Mouse (Mus musculus) limb, embryonic 12.5 days (tissue): Measurements from ENCODE around the gene Gm42791. TPM values are rescaled to one million over a fixed set of nuclear protein-coding genes. Genes with fewer than 3 reads are reported as not detected.

Experiments used
- ATAC-seq: fragments of 200-750 bp; cut with Nextera tagmentation; 2 replicates; pipeline ENCODE4 v1.8.0; 2017; ENCODE audit warnings: low read depth, moderate TSS enrichment; ENCODE audit not compliant: insufficient number of reproducible peaks, insufficient read depth, low FRiP score, low TSS enrichment
- H3K27ac ChIP-seq: fragments of 300-500 bp; sonication (generic); 2 replicates; pipeline ENCODE4 v1.5.1; 2016; ENCODE audit warnings: mild to moderate bottlenecking, moderate library complexity
- H3K27me3 ChIP-seq: fragments of 300-500 bp; sonication (generic); 2 replicates; pipeline ENCODE4 v1.6.1; 2016; ENCODE audit warnings: mild to moderate bottlenecking, moderate library complexity
- H3K36me3 ChIP-seq: fragments of 300-500 bp; sonication (generic); 2 replicates; pipeline ENCODE4 v1.6.1; 2016; ENCODE audit warnings: mild to moderate bottlenecking, moderate library complexity
- H3K4me1 ChIP-seq: fragments of 300-500 bp; sonication (generic); replicated peaks from 2 replicates; pipeline ENCODE4 v1.6.1; 2016
- H3K4me2 ChIP-seq: fragments of 300-500 bp; sonication (generic); 2 replicates; pipeline ENCODE4 v1.6.1; 2016; ENCODE audit warnings: mild to moderate bottlenecking, moderate library complexity
- H3K4me3 ChIP-seq: fragments of 300-500 bp; sonication (generic); replicated peaks from 2 replicates; pipeline ENCODE4 v1.5.1; 2016; ENCODE audit warnings: mild to moderate bottlenecking
- H3K9ac ChIP-seq: fragments of 300-500 bp; sonication (generic); replicated peaks from 2 replicates; pipeline ENCODE4 v1.6.1; 2016; ENCODE audit warnings: mild to moderate bottlenecking, moderate library complexity
- H3K9me3 ChIP-seq: fragments of 300-500 bp; sonication (generic); 2 replicates; pipeline ENCODE4 v1.6.1; 2016; ENCODE audit warnings: mild to moderate bottlenecking, moderate library complexity
- WGBS: fragments of 180-500 bp; shearing (Covaris S2); methylation state at CpG from one replicate; pipeline ENCODE4 v1.1.7; 2016; 5-methylcytosine and 5-hydroxymethylcytosine counted together
- polyA plus RNA-seq: library from polyadenylated mRNA; unstranded; fragments of >200 nt; fragmentation: Nextera tagmentation; extraction: Ambion mirVana; gene quantifications from 2 replicates; pipeline ENCODE4 v1.2.1, GENCODE M21; 2016

The Gm42791 gene
- polyA plus RNA-seq, 1 experiment from 2014 or later, result 0.99 TPM

DNA sequence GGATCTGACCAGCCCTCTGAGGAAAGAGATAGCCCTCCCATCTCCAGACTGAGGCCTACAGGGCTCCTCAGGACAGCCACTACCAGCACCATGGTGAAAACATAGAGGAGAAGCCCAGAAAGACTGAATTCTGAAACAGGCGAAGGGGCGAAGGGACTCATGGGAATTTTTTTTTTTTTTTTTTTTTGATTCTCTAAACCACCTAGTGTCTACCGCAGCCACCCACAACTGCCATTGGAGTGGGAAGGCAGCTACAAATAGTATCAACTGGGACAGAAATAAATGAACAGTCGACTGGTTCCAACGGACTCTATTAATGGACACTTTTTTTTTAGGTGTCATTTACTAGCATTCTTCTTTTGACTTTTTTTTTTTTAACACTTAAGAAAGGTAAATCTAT is 43.6 kb downstream of the Gm42791 start:
- Histone ChIP-seq H3K4me3 (no peak overlapping the region), H3K4me2 (no peak overlapping the region), H3K9ac (no peak overlapping the region), H3K27ac (no peak overlapping the region), H3K9me3 (0 out of 2 replicates have a peak, but pooled peaks cover 2% of the 10 kb centered on the region), H3K4me1 (peaks cover 23% of the 10 kb centered on the region), H3K36me3 (no peaks in the 10 kb centered on the region), H3K27me3 (no peaks in the 10 kb centered on the region)
- 85% methylated on average over 5 of the region's 5 CpGs for WGBS
- ATAC-seq, result no peak

DNA sequence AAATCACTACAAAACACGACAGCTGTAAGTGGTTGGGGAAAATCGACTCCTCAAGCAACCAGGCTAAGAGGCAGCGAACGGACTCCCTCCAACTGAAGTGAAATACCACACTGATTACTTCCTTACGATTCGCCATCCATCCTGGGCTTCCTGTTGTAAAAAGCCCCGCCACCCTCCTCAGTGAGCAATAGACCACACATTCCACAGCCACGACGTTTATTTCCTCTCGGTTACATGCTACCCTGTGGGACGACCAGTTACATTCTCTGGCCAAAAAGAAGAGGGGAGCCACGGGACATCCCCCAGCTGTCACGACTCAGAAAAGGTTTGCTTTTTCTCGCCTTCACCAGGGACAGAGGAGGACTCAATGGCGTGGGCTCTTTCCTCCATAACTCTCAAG is 44.9 kb downstream of the Gm42791 start:
- H3K27ac ChIP-seq, result peak overlapping the region; percentile 85
- no peak overlapping the region; the same call in 1 of the 2 replicates for H3K9ac ChIP-seq
- peak overlapping the region; percentile 16 for H3K4me2 ChIP-seq
- H3K4me3 ChIP-seq, result no peak overlapping the region
- 15% methylated on average over 15 of the region's 15 CpGs for WGBS
- no peaks in the 10 kb centered on the region for H3K27me3 ChIP-seq
- H3K36me3 ChIP-seq, result no peaks in the 10 kb centered on the region
- 0 out of 2 replicates have a peak, but pooled peaks cover 2% of the 10 kb centered on the region for H3K9me3 ChIP-seq
- peaks cover 23% of the 10 kb centered on the region for H3K4me1 ChIP-seq
- ATAC-seq, result peak; percentile 73

DNA sequence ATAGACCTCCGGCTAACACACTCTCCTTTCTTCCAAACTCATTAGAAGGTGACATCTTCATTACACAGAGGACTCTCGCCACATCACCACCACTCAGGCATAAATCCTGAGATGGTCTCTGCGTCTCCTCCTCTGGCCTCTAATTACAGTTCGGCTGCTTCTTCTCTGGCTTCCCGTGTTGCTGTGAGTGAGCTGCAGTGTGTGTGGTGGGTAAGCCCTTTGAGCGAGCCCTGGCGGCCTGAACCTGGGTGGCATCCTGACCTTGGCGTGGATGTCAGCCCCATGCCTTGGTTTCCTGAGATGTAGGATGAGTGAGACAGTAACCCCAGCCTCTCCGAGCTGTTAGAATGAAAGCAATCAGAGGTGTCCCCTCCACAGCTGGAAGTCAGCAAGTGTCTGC is 46.4 kb downstream of the Gm42791 start:
- Histone ChIP-seq H3K4me3 (no peak overlapping the region), H3K4me1 (peaks cover 33% of the 10 kb centered on the region), H3K27ac (no peak overlapping the region), H3K36me3 (no peaks in the 10 kb centered on the region), H3K9ac (no peak overlapping the region), H3K27me3 (no peaks in the 10 kb centered on the region), H3K4me2 (no peak overlapping the region), H3K9me3 (0 out of 2 replicates have a peak, but pooled peaks cover 2% of the 10 kb centered on the region)
- 64% methylated on average over 9 of the region's 9 CpGs for WGBS
- no peak for ATAC-seq

DNA sequence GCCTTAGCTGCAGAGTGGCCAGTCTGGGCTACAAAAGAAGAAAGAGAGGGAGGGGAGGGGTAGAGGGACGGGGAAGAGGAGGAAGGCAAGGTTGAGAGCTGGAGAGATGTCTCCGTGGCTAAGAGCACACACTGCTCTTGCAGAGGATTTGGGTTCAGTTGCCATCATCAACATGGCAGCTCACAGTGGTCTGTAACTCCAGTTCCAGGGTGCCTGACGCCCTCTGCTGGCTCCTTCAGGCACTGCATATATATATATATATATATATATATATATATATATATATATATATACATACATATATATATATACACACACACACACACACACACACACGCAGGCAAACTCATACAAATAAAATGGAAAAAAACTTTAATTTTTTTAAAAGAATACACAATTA is 47.5 kb downstream of the Gm42791 start:
- Histone ChIP-seq H3K4me2 (no peak overlapping the region), H3K27me3 (no peaks in the 10 kb centered on the region), H3K4me3 (no peak overlapping the region), H3K9ac (no peak overlapping the region), H3K4me1 (peaks cover 35% of the 10 kb centered on the region), H3K27ac (no peak overlapping the region), H3K9me3 (peaks cover 4% of the 10 kb centered on the region; the same call in 1 of the 2 replicates), H3K36me3 (no peaks in the 10 kb centered on the region)
- no peak for ATAC-seq
- WGBS, result 77% methylated on average over 4 of the region's 4 CpGs

DNA sequence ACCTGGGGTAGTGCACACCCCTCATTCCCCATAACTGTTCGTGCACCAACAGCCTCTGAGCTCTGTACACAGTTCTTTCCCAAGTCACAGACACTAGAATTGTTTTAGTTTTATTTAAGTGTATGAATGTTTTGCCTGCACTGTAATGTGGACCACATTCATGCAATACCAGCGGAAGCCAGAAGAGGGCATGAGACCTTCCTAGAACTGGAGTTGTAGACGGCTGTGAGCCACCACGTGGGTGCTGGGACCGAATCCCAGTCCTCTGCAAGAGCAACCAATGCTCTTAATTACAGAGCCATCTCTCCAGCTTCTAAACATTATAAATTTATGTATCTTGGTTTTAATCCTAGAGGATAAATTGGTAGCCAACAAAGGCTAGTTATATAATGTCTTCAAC is 48.2 kb downstream of the Gm42791 start:
- H3K9ac ChIP-seq, result no peak overlapping the region
- no peak overlapping the region for H3K4me2 ChIP-seq
- ATAC-seq, result no peak
- no peak overlapping the region for H3K27ac ChIP-seq
- H3K27me3 ChIP-seq, result no peaks in the 10 kb centered on the region
- 74% methylated on average over 5 of the region's 5 CpGs for WGBS
- no peaks in the 10 kb centered on the region for H3K36me3 ChIP-seq
- H3K4me1 ChIP-seq, result peaks cover 35% of the 10 kb centered on the region
- no peak overlapping the region for H3K4me3 ChIP-seq
- H3K9me3 ChIP-seq, result peaks cover 8% of the 10 kb centered on the region; the same call in 1 of the 2 replicates

DNA sequence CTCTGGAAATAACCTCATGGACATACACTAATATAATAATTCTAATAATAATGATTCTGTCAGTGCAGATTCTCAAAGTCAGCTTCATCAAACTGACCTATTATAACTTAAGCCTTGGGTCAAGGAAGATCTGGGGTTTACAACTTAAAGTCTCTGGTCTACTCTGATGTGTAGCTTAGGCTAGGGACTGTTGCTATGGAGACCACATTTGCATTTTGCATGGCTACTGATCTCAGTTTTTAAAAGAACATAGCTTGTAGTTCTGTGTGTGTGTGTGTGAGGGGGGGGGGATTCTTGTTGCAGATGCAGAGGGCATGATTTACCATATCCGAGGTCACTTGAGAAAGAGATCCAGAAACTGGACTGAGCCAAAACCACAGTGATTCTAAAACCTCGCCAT is 49.2 kb downstream of the Gm42791 start:
- H3K4me1 ChIP-seq, result peaks cover 30% of the 10 kb centered on the region
- no peaks in the 10 kb centered on the region for H3K27me3 ChIP-seq
- no peaks in the 10 kb centered on the region for H3K36me3 ChIP-seq
- 90% methylated on average over 2 of the region's 2 CpGs for WGBS
- H3K4me3 ChIP-seq, result no peak overlapping the region
- no peak overlapping the region for H3K9ac ChIP-seq
- no peak for ATAC-seq
- peaks cover 8% of the 10 kb centered on the region; the same call in 1 of the 2 replicates for H3K9me3 ChIP-seq
- no peak overlapping the region for H3K4me2 ChIP-seq
- H3K27ac ChIP-seq, result no peak overlapping the region

DNA sequence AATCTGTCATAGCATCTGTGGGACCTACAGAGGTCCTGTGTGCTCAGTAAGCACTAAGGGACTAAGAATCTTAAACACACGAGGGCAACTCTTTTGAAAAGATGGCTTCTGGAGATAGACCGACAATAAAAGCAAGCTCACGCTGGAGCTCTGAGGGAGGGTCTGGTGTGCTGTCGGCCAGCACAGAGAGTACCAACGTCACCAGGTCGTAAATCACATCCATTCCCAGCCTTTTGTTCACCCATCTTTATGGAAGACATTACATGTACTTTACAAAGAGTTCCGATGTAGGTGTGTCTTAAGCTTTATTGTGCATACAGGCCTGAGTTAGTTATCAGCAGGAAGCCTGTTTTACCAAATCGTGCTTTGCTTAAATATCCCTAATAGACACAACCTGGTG is 50.9 kb downstream of the Gm42791 start:
- Histone ChIP-seq H3K27me3 (no peaks in the 10 kb centered on the region), H3K27ac (no peak overlapping the region), H3K9me3 (peaks cover 8% of the 10 kb centered on the region; the same call in 1 of the 2 replicates), H3K9ac (no peak overlapping the region), H3K4me3 (no peak overlapping the region), H3K36me3 (no peaks in the 10 kb centered on the region), H3K4me2 (peak overlapping the region; percentile 1; the same call in 1 of the 2 replicates), H3K4me1 (peaks cover 29% of the 10 kb centered on the region)
- WGBS, result 23% methylated on average over 8 of the region's 8 CpGs
- ATAC-seq, result no peak

DNA sequence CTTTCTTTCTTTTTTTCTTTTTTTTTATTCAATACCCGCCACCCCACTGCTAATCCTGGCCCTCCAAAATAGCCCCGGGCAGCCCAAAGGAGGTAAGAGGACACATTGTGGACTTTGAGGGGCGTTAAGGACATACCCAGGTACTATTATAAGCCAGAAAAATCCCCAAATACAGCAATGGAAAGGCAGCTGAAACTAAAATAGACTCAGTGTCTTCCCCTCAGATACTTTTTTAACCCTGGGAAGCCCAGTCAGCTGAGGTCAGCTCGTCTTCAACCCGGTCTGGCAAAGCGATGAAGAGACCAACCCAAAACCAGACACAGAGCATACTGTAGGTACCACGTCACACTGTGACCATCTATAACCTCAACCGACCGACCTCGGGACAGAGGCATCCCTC is 51.5 kb downstream of the Gm42791 start:
- no peak for ATAC-seq
- H3K27ac ChIP-seq, result no peak overlapping the region
- 88% methylated on average over 10 of the region's 10 CpGs for WGBS
- peaks cover 8% of the 10 kb centered on the region; the same call in 1 of the 2 replicates for H3K9me3 ChIP-seq
- H3K36me3 ChIP-seq, result no peaks in the 10 kb centered on the region
- H3K4me2 ChIP-seq, result peak overlapping the region; percentile 1; the same call in 1 of the 2 replicates
- H3K4me3 ChIP-seq, result no peak overlapping the region
- peaks cover 26% of the 10 kb centered on the region for H3K4me1 ChIP-seq
- H3K27me3 ChIP-seq, result no peaks in the 10 kb centered on the region
- H3K9ac ChIP-seq, result no peak overlapping the region

DNA sequence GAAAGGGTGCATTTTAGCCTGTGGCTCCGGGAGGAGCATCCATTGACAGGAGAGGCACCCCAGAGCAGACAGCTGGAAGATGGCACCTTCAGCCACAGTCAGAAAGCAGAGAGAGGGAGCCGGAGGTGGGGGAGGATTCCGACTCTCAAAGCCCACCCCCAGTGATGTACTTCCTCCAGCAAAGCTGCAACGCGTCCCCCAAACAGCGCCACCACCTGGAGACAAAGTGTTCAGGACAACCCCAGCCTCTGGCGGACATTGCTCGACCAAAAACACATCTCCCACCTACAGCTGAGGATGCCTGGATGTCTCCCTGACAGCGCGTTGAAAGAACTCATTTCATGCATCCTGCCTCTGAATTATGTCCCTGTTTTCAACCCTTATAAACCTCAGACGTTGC is 52.0 kb downstream of the Gm42791 start:
- peaks cover 8% of the 10 kb centered on the region; the same call in 1 of the 2 replicates for H3K9me3 ChIP-seq
- H3K4me2 ChIP-seq, result no peak overlapping the region
- no peaks in the 10 kb centered on the region for H3K27me3 ChIP-seq
- ATAC-seq, result no peak
- no peaks in the 10 kb centered on the region for H3K36me3 ChIP-seq
- no peak overlapping the region for H3K27ac ChIP-seq
- H3K4me3 ChIP-seq, result no peak overlapping the region
- peaks cover 26% of the 10 kb centered on the region for H3K4me1 ChIP-seq
- no peak overlapping the region for H3K9ac ChIP-seq
- WGBS, result 82% methylated on average over 11 of the region's 11 CpGs

DNA sequence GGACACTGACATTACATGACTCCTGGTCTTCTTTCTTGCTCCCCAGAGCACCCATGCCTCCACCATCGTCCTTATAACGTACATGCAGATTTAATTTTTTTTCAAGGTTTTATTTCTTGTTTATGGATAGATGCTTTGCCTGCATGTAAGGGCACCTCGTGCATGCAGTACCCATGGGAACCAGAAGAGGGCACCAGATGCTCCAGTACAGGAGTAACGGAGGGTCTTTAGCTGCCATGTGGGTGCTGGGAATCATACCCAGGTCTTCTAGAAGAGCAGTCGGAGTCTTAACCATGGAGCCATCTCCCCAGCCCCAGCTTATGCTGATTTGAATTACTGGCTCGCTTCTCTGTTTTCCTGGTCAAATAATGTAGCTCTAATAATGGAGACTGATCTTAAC is 52.6 kb downstream of the Gm42791 start:
- H3K27ac ChIP-seq, result no peak overlapping the region
- H3K4me1 ChIP-seq, result peaks cover 26% of the 10 kb centered on the region
- WGBS, result 94% methylated on average over 6 of the region's 6 CpGs
- H3K9ac ChIP-seq, result no peak overlapping the region
- no peaks in the 10 kb centered on the region for H3K36me3 ChIP-seq
- no peak overlapping the region for H3K4me3 ChIP-seq
- H3K27me3 ChIP-seq, result no peaks in the 10 kb centered on the region
- no peak overlapping the region for H3K4me2 ChIP-seq
- no peak for ATAC-seq
- H3K9me3 ChIP-seq, result peaks cover 8% of the 10 kb centered on the region; the same call in 1 of the 2 replicates

DNA sequence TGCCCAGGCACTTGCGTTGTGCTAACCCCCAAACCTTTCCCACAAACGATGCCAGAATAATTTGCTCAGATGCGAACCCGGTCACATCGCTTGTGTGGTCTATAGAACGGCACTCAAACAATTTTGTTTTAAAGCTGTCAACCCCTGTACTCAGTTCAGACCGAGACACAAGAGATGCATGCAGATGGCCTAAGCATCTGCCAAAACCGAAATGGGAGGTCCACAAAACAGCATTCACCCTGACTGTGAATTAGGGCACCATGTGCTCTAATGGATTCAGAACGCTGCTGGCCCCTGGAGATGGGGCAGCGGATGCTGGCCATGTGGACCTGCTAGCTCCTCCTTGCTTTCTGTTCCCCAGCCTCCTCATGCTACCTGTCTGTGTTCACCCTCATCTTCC is 53.1 kb downstream of the Gm42791 start:
- H3K9me3 ChIP-seq, result peaks cover 7% of the 10 kb centered on the region; the same call in 1 of the 2 replicates
- 89% methylated on average over 10 of the region's 10 CpGs for WGBS
- H3K4me3 ChIP-seq, result no peak overlapping the region
- no peak overlapping the region for H3K9ac ChIP-seq
- H3K27ac ChIP-seq, result no peak overlapping the region
- H3K36me3 ChIP-seq, result no peaks in the 10 kb centered on the region
- H3K27me3 ChIP-seq, result no peaks in the 10 kb centered on the region
- H3K4me1 ChIP-seq, result peaks cover 26% of the 10 kb centered on the region
- no peak overlapping the region for H3K4me2 ChIP-seq
- ATAC-seq, result no peak

DNA sequence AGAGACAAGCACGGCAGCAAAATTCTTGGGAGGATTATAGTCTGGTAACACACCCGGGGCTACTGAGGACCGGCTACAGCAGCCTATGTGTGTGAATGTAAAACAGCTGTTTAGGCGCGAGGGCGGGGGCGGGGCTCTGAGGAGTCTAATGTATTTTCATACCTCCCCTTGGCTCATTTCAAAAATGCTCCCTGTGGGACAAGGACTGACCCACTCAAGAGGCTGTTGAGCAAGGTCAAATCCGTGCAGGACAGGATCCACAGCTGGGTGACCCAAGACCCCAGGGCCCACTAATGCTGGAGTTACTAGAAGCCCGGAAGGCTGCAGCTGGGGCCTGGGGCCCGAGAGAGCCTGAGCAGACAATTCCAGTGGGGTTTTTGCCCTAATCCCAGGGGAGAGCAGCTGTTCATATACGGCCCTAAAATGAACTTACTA is 55.0 kb downstream of the Gm42791 start:
- peaks cover 33% of the 10 kb centered on the region for H3K4me1 ChIP-seq
- no peaks in the 10 kb centered on the region for H3K36me3 ChIP-seq
- H3K27me3 ChIP-seq, result no peaks in the 10 kb centered on the region
- WGBS, result 45% methylated on average over 11 of the region's 11 CpGs
- H3K9ac ChIP-seq, result no peak overlapping the region
- H3K4me2 ChIP-seq, result no peak overlapping the region
- ATAC-seq, result peak; percentile 73
- no peak overlapping the region for H3K4me3 ChIP-seq
- H3K27ac ChIP-seq, result peak overlapping the region; percentile 45
- peaks cover 6% of the 10 kb centered on the region; the same call in 1 of the 2 replicates for H3K9me3 ChIP-seq
